Comparison of ENCODE assay signal across 8 mouse cellular contexts in the genomic region with DNA sequence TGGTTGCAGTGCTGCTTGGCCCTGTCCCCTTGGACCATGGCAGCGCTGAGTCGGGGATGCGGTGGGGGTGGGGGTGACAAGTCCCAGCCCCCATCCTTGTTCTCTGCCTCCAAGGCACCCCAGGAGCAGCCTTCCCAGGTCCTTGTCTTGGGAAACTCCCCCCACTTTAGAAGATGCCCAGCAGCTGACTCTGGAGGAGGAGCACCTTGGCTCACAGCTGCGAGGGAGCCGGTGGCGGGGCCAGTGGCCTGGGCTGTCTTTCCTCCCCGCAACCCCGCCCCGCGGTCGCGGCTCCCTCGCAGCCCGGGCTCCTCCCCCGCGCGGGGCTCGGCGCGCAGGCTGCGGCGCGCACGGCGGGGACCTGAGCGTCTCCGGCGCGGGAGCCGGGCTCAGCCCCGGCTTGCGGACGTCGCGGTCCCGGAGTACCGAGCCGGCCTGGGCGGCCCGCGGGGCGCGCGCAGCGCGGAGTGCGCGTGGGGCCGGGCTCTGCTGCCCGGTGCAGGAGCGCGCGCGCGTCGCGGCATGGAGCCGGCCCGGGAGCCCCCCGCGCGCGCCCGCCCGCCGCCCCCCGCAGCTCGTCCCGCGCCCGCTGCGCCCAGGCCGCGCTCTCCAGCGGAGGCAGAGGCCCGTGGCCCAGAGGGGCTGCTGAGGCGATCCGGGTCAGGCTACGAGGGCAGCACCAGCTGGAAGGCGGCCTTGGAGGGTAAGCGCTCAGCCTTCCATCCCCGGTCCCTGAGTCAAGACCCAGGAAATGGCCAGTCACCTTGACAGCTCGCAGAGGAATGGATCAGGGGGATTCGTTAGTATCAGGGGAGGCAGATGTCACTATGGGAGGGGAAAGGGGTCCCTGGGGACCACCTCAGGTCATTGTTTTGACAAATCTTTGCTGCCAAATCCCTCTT. TPM values are rescaled to one million over a fixed set of nuclear protein-coding genes. Genes with fewer than 3 reads are reported as not detected.
DNase-seq lines count a peak whose midpoint lies in the region; ATAC-seq and TF ChIP-seq lines count a peak whose summit lies in the region.

A gene (plus strand): TSS at position 356 of the 902 bp plus-strand sequence.

- under 1% methylated on average over 59 of the region's 84 CpGs for WGBS in heart, embryonic 11.5 days (ENCODE audit: insufficient replicate concordance)
- WGBS in forebrain, embryonic 11.5 days = under 1% methylated on average over 83 of the region's 84 CpGs
- WGBS in intestine, embryonic 14.5 days = 1% methylated on average over 51 of the region's 84 CpGs
- under 1% methylated on average over 72 of the region's 84 CpGs for WGBS in limb, embryonic 13.5 days
- under 1% methylated on average over 71 of the region's 84 CpGs for WGBS in neural tube, embryonic 13.5 days

- TF ChIP-seq CTCF in brain, embryonic 14.5 days (IDR thresholded peaks at IDR 0.05; ENCODE audit: borderline replicate concordance, extremely low read depth, insufficient read depth, insufficient read length) = no peak

- H3K27ac ChIP-seq in heart, embryonic 11.5 days (ENCODE audit: low read depth, low read length) = no peak within 1 kb of the TSS
- no peak within 1 kb of the TSS for H3K27ac ChIP-seq in forebrain, embryonic 11.5 days (ENCODE audit: low read depth, low read length)
- H3K27ac ChIP-seq in intestine, embryonic 14.5 days (ENCODE audit: low read depth) = no peak within 1 kb of the TSS
- no peak within 1 kb of the TSS for H3K27ac ChIP-seq in limb, embryonic 13.5 days
- peak within 1 kb of the TSS; percentile 70 for H3K27ac ChIP-seq in neural tube, embryonic 13.5 days (replicated peaks)

- peak within 1 kb of the TSS; percentile 66 for H3K4me3 ChIP-seq in heart, embryonic 11.5 days (ENCODE audit: low read depth, low read length)
- peak within 1 kb of the TSS; percentile 62 for H3K4me3 ChIP-seq in forebrain, embryonic 11.5 days (ENCODE audit: low read depth, low read length)
- H3K4me3 ChIP-seq in intestine, embryonic 14.5 days (ENCODE audit: low read depth, low read length) = peak within 1 kb of the TSS; percentile 55
- H3K4me3 ChIP-seq in limb, embryonic 13.5 days = peak within 1 kb of the TSS; percentile 68
- peak within 1 kb of the TSS; percentile 68 for H3K4me3 ChIP-seq in neural tube, embryonic 13.5 days

- ATAC-seq in heart, embryonic 11.5 days (replicated peaks; ENCODE audit: insufficient number of reproducible peaks, low FRiP score, low TSS enrichment) = no peak
- ATAC-seq in forebrain, embryonic 11.5 days (replicated peaks; ENCODE audit: low FRiP score) = peak; percentile 78
- ATAC-seq in intestine, embryonic 14.5 days (replicated peaks; ENCODE audit: low FRiP score, low TSS enrichment, low read depth) = peak; percentile 83
- peak; percentile 85 for ATAC-seq in limb, embryonic 13.5 days (ENCODE audit: low FRiP score, low read depth)
- peak; percentile 84 for ATAC-seq in neural tube, embryonic 13.5 days (ENCODE audit: low read depth)

- 0 out of 2 replicates have a peak, but pooled peaks cover 2% of the 10 kb centered on the region for H3K4me1 ChIP-seq in heart, embryonic 11.5 days (ENCODE audit: control insufficient read depth, insufficient read depth, low read length)
- H3K4me1 ChIP-seq in forebrain, embryonic 11.5 days (replicated peaks; ENCODE audit: control insufficient read depth, insufficient read depth, low read length) = 0 out of 2 replicates have a peak, but pooled peaks cover 2% of the 10 kb centered on the region
- 0 out of 2 replicates have a peak, but pooled peaks cover 4% of the 10 kb centered on the region for H3K4me1 ChIP-seq in intestine, embryonic 14.5 days (replicated peaks; ENCODE audit: control insufficient read depth, insufficient read depth, low read length)
- H3K4me1 ChIP-seq in limb, embryonic 13.5 days = peaks cover 11% of the 10 kb centered on the region
- H3K4me1 ChIP-seq in neural tube, embryonic 13.5 days (replicated peaks) = peaks cover 14% of the 10 kb centered on the region

- peak within 1 kb of the TSS; percentile 69 for H3K9ac ChIP-seq in heart, embryonic 11.5 days (ENCODE audit: low read depth, low read length)
- peak within 1 kb of the TSS; percentile 57 for H3K9ac ChIP-seq in forebrain, embryonic 11.5 days (ENCODE audit: low read length)
- peak within 1 kb of the TSS; percentile 51 for H3K9ac ChIP-seq in intestine, embryonic 14.5 days (ENCODE audit: low read length)
- H3K9ac ChIP-seq in limb, embryonic 13.5 days = peak within 1 kb of the TSS; percentile 74
- H3K9ac ChIP-seq in neural tube, embryonic 13.5 days = peak within 1 kb of the TSS; percentile 83

- peak; percentile 48 for TF ChIP-seq POLR2A in brain, embryonic 14.5 days (IDR thresholded peaks at IDR 0.05; ENCODE audit: borderline replicate concordance, extremely low read depth, insufficient read depth, insufficient read length, poor library complexity, severe bottlenecking)

- no peaks in the 10 kb centered on the region for H3K9me3 ChIP-seq in heart, embryonic 11.5 days (replicated peaks; ENCODE audit: control insufficient read depth, low read length)
- no peaks in the 10 kb centered on the region for H3K9me3 ChIP-seq in forebrain, embryonic 11.5 days (ENCODE audit: control insufficient read depth, low read length)
- no peaks in the 10 kb centered on the region for H3K9me3 ChIP-seq in intestine, embryonic 14.5 days (ENCODE audit: control insufficient read depth, low read length)
- no peaks in the 10 kb centered on the region for H3K9me3 ChIP-seq in limb, embryonic 13.5 days
- no peaks in the 10 kb centered on the region for H3K9me3 ChIP-seq in neural tube, embryonic 13.5 days

- peak within 1 kb of the TSS; percentile 96 for H3K4me2 ChIP-seq in heart, embryonic 11.5 days
- H3K4me2 ChIP-seq in forebrain, embryonic 11.5 days (ENCODE audit: low read depth, low read length, severe bottlenecking) = peak within 1 kb of the TSS; percentile 91
- peak within 1 kb of the TSS; percentile 90 for H3K4me2 ChIP-seq in intestine, embryonic 14.5 days (ENCODE audit: low read length)
- peak within 1 kb of the TSS; percentile 91 for H3K4me2 ChIP-seq in limb, embryonic 13.5 days (replicated peaks)
- H3K4me2 ChIP-seq in neural tube, embryonic 13.5 days = peak within 1 kb of the TSS; percentile 81

- peaks cover 50% of the 10 kb centered on the region for H3K27me3 ChIP-seq in heart, embryonic 11.5 days (ENCODE audit: control insufficient read depth, insufficient read depth, low read length)
- H3K27me3 ChIP-seq in forebrain, embryonic 11.5 days (ENCODE audit: control insufficient read depth, insufficient read depth, low read length) = peaks cover 16% of the 10 kb centered on the region
- peaks cover 18% of the 10 kb centered on the region for H3K27me3 ChIP-seq in intestine, embryonic 14.5 days (replicated peaks; ENCODE audit: control insufficient read depth, insufficient read depth, low read length)
- H3K27me3 ChIP-seq in limb, embryonic 13.5 days = peaks cover 53% of the 10 kb centered on the region
- peaks cover 26% of the 10 kb centered on the region for H3K27me3 ChIP-seq in neural tube, embryonic 13.5 days

- no peak for DNase-seq in heart, adult 8-10 months (ENCODE audit: low spot score)
- DNase-seq in brain, embryonic 14.5 days (ENCODE audit: low read depth) = peak; percentile 57
- peak; percentile 70 for DNase-seq in forebrain, embryonic 11.5 days (ENCODE audit: low spot score)
- DNase-seq in intestine, embryonic 14.5 days (ENCODE audit: low spot score) = peak; percentile 62
- no peak for DNase-seq in spleen, postnatal 36 days (ENCODE audit: low spot score in 2 of 2)

- no peaks in the 10 kb centered on the region for H3K36me3 ChIP-seq in heart, embryonic 11.5 days (ENCODE audit: control insufficient read depth, insufficient read depth, low read length)
- no peaks in the 10 kb centered on the region for H3K36me3 ChIP-seq in forebrain, embryonic 11.5 days (ENCODE audit: control insufficient read depth, insufficient read depth, low read length)
- no peaks in the 10 kb centered on the region for H3K36me3 ChIP-seq in intestine, embryonic 14.5 days (ENCODE audit: control insufficient read depth, insufficient read depth, low read length)
- no peaks in the 10 kb centered on the region for H3K36me3 ChIP-seq in limb, embryonic 13.5 days
- no peaks in the 10 kb centered on the region for H3K36me3 ChIP-seq in neural tube, embryonic 13.5 days

RNA-seq across cellular contexts. Expression of the gene that starts here (rescaled TPM):
- 0.80 and 1.1 TPM in 2 replicates for polyA plus RNA-seq in heart, embryonic 11.5 days (2014; fragmentation: Nextera tagmentation; extraction: Ambion mirVana)
- 1 to 10 TPM; 1.0 to 2.2 (median 1.4) TPM for total RNA-seq in heart, adult 8-10 months (2022)
- polyA plus RNA-seq in brain, embryonic 14.5 days (2012; rRNA removed) = 40.3 and 41.3 TPM in 2 replicates
- polyA plus RNA-seq in forebrain, embryonic 11.5 days (2014; fragmentation: Nextera tagmentation; extraction: Ambion mirVana) = 0.95 and 1.9 TPM in 2 replicates
- polyA plus RNA-seq in intestine, embryonic 14.5 days (2014; fragmentation: Nextera tagmentation; extraction: Ambion mirVana) = 1.4 and 1.6 TPM in 2 replicates
- 2.8 and 3.4 TPM in 2 replicates for polyA plus RNA-seq in limb, embryonic 13.5 days (2015; fragmentation: Nextera tagmentation; extraction: Ambion mirVana)
- polyA plus RNA-seq in neural tube, embryonic 13.5 days (2015; fragmentation: Nextera tagmentation; extraction: Ambion mirVana) = 9.0 and 12.7 TPM in 2 replicates

Comparison
In these comparisons a context has a peak if more than half of its experiments do, and no peak if none do; other contexts are left out.
1. DNase-seq: peak in brain, embryonic 14.5 days (single experiment), forebrain, embryonic 11.5 days (single experiment) and intestine, embryonic 14.5 days (single experiment); none in heart, adult 8-10 months (single experiment) and spleen, postnatal 36 days (0 of 2).
2. Peak in every context shown above with its lines, with median percentiles within 50 percentile points of each other: H3K4me2 ChIP-seq, H3K4me3 ChIP-seq and H3K9ac ChIP-seq.